Mouse (Mus musculus): ENCODE measurements around the gene Btbd1. TPM values are rescaled to one million over a fixed set of nuclear protein-coding genes. Genes with fewer than 3 reads are reported as not detected.

Gene Btbd1
- polyA plus RNA-seq, 1 experiment: 34.1 TPM

- TF ChIP-seq GATA1 (IDR thresholded peaks at IDR 0.05; ENCODE audit: low read length): no peak
These were observed 29.0 kb upstream of the Btbd1 start for GRCm38 (mm10) chr7:81858236-81858635.

DNA sequence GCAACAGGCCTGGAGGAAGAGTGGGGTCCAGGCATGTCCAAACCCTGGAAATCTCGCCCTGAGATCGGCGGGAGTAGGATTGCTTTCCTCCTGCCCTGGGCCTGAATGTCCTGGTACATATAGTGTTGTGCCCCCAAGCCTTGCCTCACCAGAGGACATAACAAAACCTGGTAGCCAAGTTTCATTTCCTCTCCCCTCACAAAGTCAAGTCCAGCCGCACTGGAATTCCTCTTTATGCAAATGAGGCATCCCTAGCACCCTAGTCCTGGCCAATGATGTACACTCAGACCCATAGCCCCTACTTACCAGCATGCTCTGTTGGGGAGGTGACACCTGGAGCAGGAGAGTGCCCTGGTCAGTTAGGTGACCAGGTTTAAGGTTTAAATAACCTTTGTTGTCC lies 27.0 kb upstream of the Btbd1 start:
- TF ChIP-seq GATA1 (IDR thresholded peaks at IDR 0.05; ENCODE audit: low read length): no peak

- TF ChIP-seq GATA1 (IDR thresholded peaks at IDR 0.05; ENCODE audit: low read length): no peak
These were observed 26.5 kb upstream of the Btbd1 start, which contains the start of gene Gm10160 for GRCm38 (mm10) chr7:81855694-81856093. Gene Gm10160 (minus strand): TSS chr7:81855794.

GRCm38 (mm10) chr7:81854568-81855307 lies 25.5 kb upstream of the Btbd1 start:
- no peak for TF ChIP-seq GATA1 (IDR thresholded peaks at IDR 0.05; ENCODE audit: low read length)

GRCm38 (mm10) chr7:81851706-81852105 lies 22.5 kb upstream of the Btbd1 start:
- no peak for TF ChIP-seq GATA1 (IDR thresholded peaks at IDR 0.05; ENCODE audit: low read length)

DNA sequence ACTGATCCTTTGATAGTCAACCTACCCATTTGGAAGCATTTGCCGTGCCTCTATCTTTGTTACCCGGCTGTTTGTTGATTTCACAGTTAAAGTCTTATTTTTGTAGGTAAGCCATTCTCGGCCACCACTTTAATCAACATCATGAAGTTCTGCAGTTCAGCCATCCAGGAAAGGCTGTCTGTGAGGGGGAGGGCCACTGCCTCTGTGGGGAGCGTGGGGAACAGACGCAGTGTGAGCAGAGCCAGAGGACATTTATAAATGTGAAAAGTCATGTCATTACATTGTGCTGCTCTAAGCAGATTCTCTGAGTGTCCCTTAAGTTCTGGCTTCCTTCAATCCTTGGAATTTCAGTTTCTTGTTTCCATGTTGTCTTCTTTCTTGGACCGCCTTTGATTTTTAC lies 20.9 kb upstream of the Btbd1 start:
- TF ChIP-seq GATA1 (IDR thresholded peaks at IDR 0.05; ENCODE audit: low read length): no peak

- TF ChIP-seq GATA1 (IDR thresholded peaks at IDR 0.05; ENCODE audit: low read length): no peak
These were observed 20.4 kb upstream of the Btbd1 start for GRCm38 (mm10) chr7:81849633-81850032.

DNA sequence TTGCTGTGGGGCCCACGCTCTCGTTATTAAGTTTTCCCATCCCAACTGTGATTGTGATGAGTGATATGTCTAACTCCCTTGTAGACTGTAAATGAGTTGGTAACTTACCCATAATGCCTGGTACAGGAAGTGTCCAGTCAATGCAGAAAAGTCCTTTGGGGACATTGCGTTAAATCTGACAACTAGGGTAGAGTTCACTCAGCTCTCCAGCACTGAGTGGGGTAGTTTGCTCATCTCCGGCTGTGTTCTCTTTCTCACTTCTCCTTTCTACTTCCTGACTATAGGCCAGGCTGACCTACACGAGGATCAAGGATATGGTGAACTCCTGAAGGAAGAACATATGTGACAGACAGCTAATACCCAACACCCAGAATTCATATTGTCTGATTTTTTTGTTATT lies 20.0 kb upstream of the Btbd1 start:
- TF ChIP-seq GATA1 (IDR thresholded peaks at IDR 0.05; ENCODE audit: low read length): no peak

DNA sequence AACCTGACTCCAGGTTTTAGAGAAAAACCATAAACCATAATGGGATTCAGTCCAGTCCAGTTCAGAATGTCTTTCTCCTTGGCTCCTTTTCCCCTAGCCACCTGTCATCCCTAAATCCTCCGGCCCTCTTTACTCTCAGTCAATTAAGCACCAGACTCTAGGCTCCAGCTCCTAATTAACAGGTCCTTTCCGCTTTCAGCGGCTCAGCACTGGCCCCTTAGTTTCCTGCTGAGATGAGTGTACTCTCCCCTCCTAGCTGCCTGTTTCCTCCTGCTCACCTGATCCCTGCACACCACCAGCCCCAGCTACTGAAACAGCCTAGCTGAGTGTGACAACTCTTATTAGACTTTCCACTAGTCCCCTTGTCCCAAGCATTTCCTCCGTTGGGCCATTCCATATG lies 18.5 kb upstream of the Btbd1 start:
- TF ChIP-seq GATA1 (IDR thresholded peaks at IDR 0.05; ENCODE audit: low read length): no peak

DNA sequence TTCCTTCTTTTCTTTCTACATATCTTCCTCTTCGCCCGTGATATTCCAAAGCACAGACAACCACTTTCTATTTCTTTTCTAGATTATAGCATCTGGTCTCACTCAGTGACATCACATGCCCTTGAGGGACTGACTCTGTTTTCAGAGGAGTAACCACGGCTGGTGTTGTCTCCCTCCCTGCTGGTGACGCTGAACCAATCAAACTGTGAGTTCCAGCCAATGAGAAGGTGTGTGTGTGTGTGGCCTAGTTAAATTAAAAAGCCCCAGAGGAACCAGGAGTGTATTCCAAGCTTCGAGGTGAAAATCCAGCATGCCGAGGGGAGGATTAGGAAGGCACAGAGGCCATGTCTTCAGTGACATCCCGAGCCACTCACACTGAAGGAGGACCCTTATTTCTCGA lies 17.8 kb upstream of the Btbd1 start:
- no peak for TF ChIP-seq GATA1 (IDR thresholded peaks at IDR 0.05; ENCODE audit: low read length)

GRCm38 (mm10) chr7:81846008-81846407 lies 16.8 kb upstream of the Btbd1 start:
- no peak for TF ChIP-seq GATA1 (IDR thresholded peaks at IDR 0.05; ENCODE audit: low read length)

- TF ChIP-seq GATA1 (IDR thresholded peaks at IDR 0.05; ENCODE audit: low read length): no peak
These were observed 16.1 kb upstream of the Btbd1 start for GRCm38 (mm10) chr7:81845313-81845712.

GRCm38 (mm10) chr7:81844801-81845200 lies 15.6 kb upstream of the Btbd1 start:
- no peak for TF ChIP-seq GATA1 (IDR thresholded peaks at IDR 0.05; ENCODE audit: low read length)

- no peak for TF ChIP-seq GATA1 (IDR thresholded peaks at IDR 0.05; ENCODE audit: low read length)
These were observed 14.7 kb upstream of the Btbd1 start for GRCm38 (mm10) chr7:81843903-81844302.

DNA sequence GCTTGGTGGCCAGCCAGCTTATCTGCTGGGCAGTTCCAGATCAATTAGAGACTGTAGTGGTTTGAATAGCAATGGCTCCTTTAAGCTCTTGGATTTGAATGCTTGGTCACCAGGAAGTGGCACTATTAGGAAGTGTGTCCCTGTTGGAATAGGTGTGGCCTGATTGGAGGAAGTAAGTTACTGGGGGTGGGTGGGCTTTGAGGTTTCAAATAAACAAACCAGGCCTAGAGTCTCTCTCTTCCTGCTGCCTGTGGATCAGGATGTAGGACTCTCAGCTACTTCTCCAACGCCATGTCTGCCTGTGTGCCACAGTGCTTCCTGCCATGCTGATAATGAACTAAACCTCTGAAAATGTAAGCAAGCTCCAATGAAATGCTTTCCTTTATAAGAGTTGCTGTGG lies 13.8 kb upstream of the Btbd1 start:
- TF ChIP-seq GATA1 (IDR thresholded peaks at IDR 0.05; ENCODE audit: low read length): no peak

- no peak for TF ChIP-seq GATA1 (IDR thresholded peaks at IDR 0.05; ENCODE audit: low read length)
These were observed 12.9 kb upstream of the Btbd1 start for GRCm38 (mm10) chr7:81842141-81842540.

DNA sequence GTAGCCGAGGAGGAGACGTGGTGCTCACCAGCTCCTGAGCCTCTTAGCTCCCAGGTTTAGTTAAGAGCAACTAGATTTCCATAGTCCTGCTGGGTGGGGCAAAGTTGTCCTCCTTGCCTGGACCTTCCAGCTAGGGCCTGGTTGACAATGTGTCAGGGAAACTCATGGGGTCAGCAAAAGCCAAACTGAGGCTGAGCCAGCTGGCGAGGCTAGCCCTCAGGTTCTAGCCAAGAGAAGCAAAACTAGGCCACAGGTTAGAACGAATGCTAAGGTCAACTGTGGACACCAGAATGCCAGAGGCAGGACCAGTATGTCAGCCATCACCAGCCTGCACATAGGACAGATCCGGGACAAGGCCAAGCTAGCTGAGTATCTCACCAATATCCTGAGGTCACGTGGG lies 12.2 kb upstream of the Btbd1 start:
- no peak for TF ChIP-seq GATA1 (IDR thresholded peaks at IDR 0.05; ENCODE audit: low read length)

Data from G1E-ER4 (cell line).